16 mouse cellular contexts compared by ENCODE assay signal in genomic region chr13:104655137-104655536, GRCm38 (mm10).
DNase-seq lines count a peak whose midpoint lies in the region; ATAC-seq lines count a peak whose summit lies in the region.
"Had no signal": no experiment of that assay in that cellular context is flagged by ENCODE, and none has a peak within 500 bp of the region (broad histone marks: within the 10 kb centered on the region; RNA-seq: fewer than 3 reads in every experiment).

No protein-coding gene starts in this region.

- WGBS in forebrain, embryonic 14.5 days: 67% methylated on average over 3 of the region's 3 CpGs
- WGBS in forebrain, embryonic 11.5 days: 80% methylated on average over 3 of the region's 3 CpGs
- 47% methylated on average over 3 of the region's 3 CpGs for WGBS in embryonic facial prominence, embryonic 14.5 days

- no peaks in the 10 kb centered on the region for H3K27me3 ChIP-seq in forebrain, embryonic 14.5 days (replicated peaks; ENCODE audit: control insufficient read depth, insufficient read depth, low read length)
- H3K27me3 ChIP-seq in forebrain, embryonic 11.5 days (ENCODE audit: control insufficient read depth, insufficient read depth, low read length): no peaks in the 10 kb centered on the region
- no peaks in the 10 kb centered on the region for H3K27me3 ChIP-seq in embryonic facial prominence, embryonic 14.5 days (replicated peaks; ENCODE audit: control insufficient read depth, insufficient read depth, low read length)
- H3K27me3 ChIP-seq: heart, embryonic 13.5 days; limb, embryonic 13.5 days had no signal

- DNase-seq in forebrain, embryonic 14.5 days (ENCODE audit: low spot score): peak; percentile 5
- no peak for DNase-seq in forebrain, embryonic 11.5 days (ENCODE audit: low spot score)
- peak; percentile 33 for DNase-seq in left cerebral cortex, postnatal 4 days
- DNase-seq in left cerebral cortex, postnatal 10 days (ENCODE audit: extremely low spot score in 1 of 2, low spot score in 2 of 2): no peak
- DNase-seq in cerebellum, adult 11 months: peak; percentile 6
- DNase-seq in embryonic facial prominence, embryonic 14.5 days (ENCODE audit: low spot score): peak; percentile 59
- DNase-seq in adrenal gland, postnatal 36 days: no peak
- no peak for DNase-seq in retina, postnatal 1 day
- DNase-seq: heart, postnatal 4 days; kidney, adult 18-20 months; kidney, postnatal 36 days; lung, postnatal 4 days had no signal

- no peaks in the 10 kb centered on the region for H3K9me3 ChIP-seq in forebrain, embryonic 14.5 days (replicated peaks; ENCODE audit: control insufficient read depth, low read length)
- H3K9me3 ChIP-seq in forebrain, embryonic 11.5 days (ENCODE audit: control insufficient read depth, low read length): no peaks in the 10 kb centered on the region
- no peaks in the 10 kb centered on the region for H3K9me3 ChIP-seq in embryonic facial prominence, embryonic 14.5 days (ENCODE audit: control insufficient read depth, low read length)
- H3K9me3 ChIP-seq: heart, embryonic 13.5 days; limb, embryonic 13.5 days had no signal

- H3K27ac ChIP-seq in forebrain, embryonic 14.5 days (ENCODE audit: low read depth, low read length): no peak overlapping the region
- no peak overlapping the region for H3K27ac ChIP-seq in forebrain, embryonic 11.5 days (ENCODE audit: low read depth, low read length)
- H3K27ac ChIP-seq in embryonic facial prominence, embryonic 14.5 days (replicated peaks; ENCODE audit: low read depth, low read length): peak overlapping the region; percentile 17; the same call in 1 of the 2 replicates
- H3K27ac ChIP-seq: heart, embryonic 13.5 days; left cerebral cortex, adult 2 months; limb, embryonic 13.5 days had no signal

- no peaks in the 10 kb centered on the region for H3K4me1 ChIP-seq in forebrain, embryonic 14.5 days (ENCODE audit: control insufficient read depth, insufficient read depth, low read length)
- H3K4me1 ChIP-seq in forebrain, embryonic 11.5 days (replicated peaks; ENCODE audit: control insufficient read depth, insufficient read depth, low read length): no peaks in the 10 kb centered on the region
- H3K4me1 ChIP-seq in embryonic facial prominence, embryonic 14.5 days (ENCODE audit: control insufficient read depth, insufficient read depth, low read length): peaks cover 11% of the 10 kb centered on the region

- no peak overlapping the region for H3K9ac ChIP-seq in forebrain, embryonic 14.5 days (ENCODE audit: low read length)
- H3K9ac ChIP-seq in forebrain, embryonic 11.5 days (ENCODE audit: low read length): no peak overlapping the region
- H3K9ac ChIP-seq in embryonic facial prominence, embryonic 14.5 days (ENCODE audit: low read depth, low read length): no peak overlapping the region
- H3K9ac ChIP-seq: heart, embryonic 13.5 days; limb, embryonic 13.5 days had no signal

- intact Hi-C loops in left cerebral cortex, postnatal 4 days (cut with DNase I): no loop called here
- intact Hi-C loops in left cerebral cortex, postnatal 10 days (cut with DNase I): no loop called here

- 0 out of 2 replicates have a peak, but pooled peaks cover 4% of the 10 kb centered on the region for H3K36me3 ChIP-seq in forebrain, embryonic 14.5 days (ENCODE audit: control insufficient read depth, insufficient read depth, low read length)
- no peaks in the 10 kb centered on the region for H3K36me3 ChIP-seq in forebrain, embryonic 11.5 days (ENCODE audit: control insufficient read depth, insufficient read depth, low read length)
- H3K36me3 ChIP-seq in embryonic facial prominence, embryonic 14.5 days (ENCODE audit: control insufficient read depth, insufficient read depth, low read length): 0 out of 2 replicates have a peak, but pooled peaks cover 3% of the 10 kb centered on the region

- 0 out of 2 replicates have a peak, but pooled peaks have one; percentile 40 for ATAC-seq in forebrain, embryonic 14.5 days
- no peak for ATAC-seq in forebrain, embryonic 11.5 days (replicated peaks; ENCODE audit: low FRiP score)
- ATAC-seq in embryonic facial prominence, embryonic 14.5 days (ENCODE audit: low read depth): no peak

- no peak overlapping the region for H3K4me3 ChIP-seq in forebrain, embryonic 14.5 days (ENCODE audit: low read depth, low read length)
- H3K4me3 ChIP-seq in forebrain, embryonic 11.5 days (ENCODE audit: low read depth, low read length): no peak overlapping the region
- no peak overlapping the region for H3K4me3 ChIP-seq in embryonic facial prominence, embryonic 14.5 days (ENCODE audit: low read depth, low read length)
- H3K4me3 ChIP-seq: heart, embryonic 13.5 days; left cerebral cortex, adult 2 months; limb, embryonic 13.5 days had no signal

- H3K4me2 ChIP-seq in forebrain, embryonic 14.5 days (ENCODE audit: low read length): no peak overlapping the region
- no peak overlapping the region for H3K4me2 ChIP-seq in forebrain, embryonic 11.5 days (ENCODE audit: low read depth, low read length, severe bottlenecking)
- H3K4me2 ChIP-seq in embryonic facial prominence, embryonic 14.5 days (ENCODE audit: low read depth, low read length): no peak overlapping the region
- H3K4me2 ChIP-seq: heart, embryonic 13.5 days; limb, embryonic 13.5 days; midbrain, embryonic 11.5 days had no signal

Comparison
In these comparisons a context has a peak if more than half of its experiments do, and no peak if none do; other contexts are left out.
1. DNase-seq: peak in forebrain, embryonic 14.5 days (single experiment), left cerebral cortex, postnatal 4 days (single experiment), cerebellum, adult 11 months (single experiment) and embryonic facial prominence, embryonic 14.5 days (single experiment); none in forebrain, embryonic 11.5 days (single experiment), left cerebral cortex, postnatal 10 days (0 of 2), adrenal gland, postnatal 36 days (0 of 2) and retina, postnatal 1 day (single experiment).